In genomic region chr4:124178401-124179018, GRCm38 (mm10) we compare ENCODE assay signal across 8 mouse cellular contexts.
DNase-seq lines count a peak whose midpoint lies in the region; ATAC-seq and TF ChIP-seq lines count a peak whose summit lies in the region.

No protein-coding gene starts in this region.

- H3K36me3 ChIP-seq in heart, embryonic 14.5 days (ENCODE audit: control insufficient read depth, insufficient read depth, low read length): no peaks in the 10 kb centered on the region
- no peaks in the 10 kb centered on the region for H3K36me3 ChIP-seq in forebrain, embryonic 16.5 days (ENCODE audit: control insufficient read depth, insufficient read depth)
- H3K36me3 ChIP-seq in liver, embryonic 16.5 days (ENCODE audit: control insufficient read depth, insufficient read depth): no peaks in the 10 kb centered on the region

- intact Hi-C loops in gastrocnemius, adult 2 months (cut with DNase I): no loop called here

- H3K9ac ChIP-seq in heart, embryonic 14.5 days (ENCODE audit: low read length): peak overlapping the region; percentile 48
- H3K9ac ChIP-seq in forebrain, embryonic 16.5 days (replicated peaks; ENCODE audit: low read depth, low read length): peak overlapping the region; percentile 62
- no peak overlapping the region for H3K9ac ChIP-seq in liver, embryonic 16.5 days (ENCODE audit: low read depth, low read length)

- H3K4me3 ChIP-seq in heart, embryonic 14.5 days (ENCODE audit: control insufficient read depth in 1 of 2, insufficient read depth in 1 of 2, low read depth in 1 of 2, low read length in 2 of 2): peak overlapping the region; percentile 32 to 46
- H3K4me3 ChIP-seq in forebrain, embryonic 16.5 days (replicated peaks; ENCODE audit: low read length): peak overlapping the region; percentile 44
- H3K4me3 ChIP-seq in liver, embryonic 16.5 days (ENCODE audit: low read depth, low read length): 0 out of 2 replicates have a peak overlapping the region, but pooled peaks have one; percentile 12
- H3K4me3 ChIP-seq in gastrocnemius, adult 2 months: no peak overlapping the region

- H3K9me3 ChIP-seq in heart, embryonic 14.5 days (ENCODE audit: control insufficient read depth, low read length): no peaks in the 10 kb centered on the region
- no peaks in the 10 kb centered on the region for H3K9me3 ChIP-seq in forebrain, embryonic 16.5 days (ENCODE audit: control insufficient read depth, low read length)
- no peaks in the 10 kb centered on the region for H3K9me3 ChIP-seq in liver, embryonic 16.5 days (replicated peaks; ENCODE audit: control insufficient read depth, low read length)

- H3K4me1 ChIP-seq in heart, embryonic 14.5 days (ENCODE audit: control insufficient read depth in 2 of 2, insufficient read depth in 2 of 2, low read length in 2 of 2): peaks cover 2 to 3% of the 10 kb centered on the region in 2 experiments; a peak in 2 of 4 replicates
- H3K4me1 ChIP-seq in forebrain, embryonic 16.5 days (replicated peaks; ENCODE audit: control insufficient read depth, insufficient read depth, low read length): peaks cover 7% of the 10 kb centered on the region
- no peaks in the 10 kb centered on the region for H3K4me1 ChIP-seq in liver, embryonic 16.5 days (ENCODE audit: control insufficient read depth, low read depth, low read length)

- no peak for ATAC-seq in heart, embryonic 14.5 days (ENCODE audit: insufficient number of reproducible peaks, insufficient read depth, low FRiP score, low read depth)
- no peak for ATAC-seq in forebrain, embryonic 16.5 days
- ATAC-seq in liver, embryonic 16.5 days (ENCODE audit: low read depth): no peak
- no peak for ATAC-seq in frontal cortex, adult (ENCODE audit: low TSS enrichment)

- no peak for TF ChIP-seq CTCF in gastrocnemius, adult 2 months (IDR thresholded peaks at IDR 0.05)

- DNase-seq in heart, adult 18-20 months: no peak
- peak; percentile 24 for DNase-seq in ES-CJ7 (ENCODE audit: low read depth, low spot score)
- DNase-seq in Muller cell, postnatal 12 days (ENCODE audit: inconsistent ontology term): no peak
- DNase-seq in gastrocnemius, adult 2 months: no peak

- no peak overlapping the region for H3K27ac ChIP-seq in heart, embryonic 14.5 days (replicated peaks in 1 of 2; ENCODE audit: control insufficient read depth in 1 of 2, insufficient read depth in 1 of 2, low read depth in 2 of 2, low read length in 2 of 2)
- no peak overlapping the region for H3K27ac ChIP-seq in forebrain, embryonic 16.5 days (ENCODE audit: low read length)
- no peak overlapping the region for H3K27ac ChIP-seq in liver, embryonic 16.5 days (ENCODE audit: low read length)
- H3K27ac ChIP-seq in gastrocnemius, adult 2 months: no peak overlapping the region

- under 1% methylated on average over 49 of the region's 50 CpGs for WGBS in heart, embryonic 14.5 days
- under 1% methylated on average over 49 of the region's 50 CpGs for WGBS in forebrain, embryonic 16.5 days
- WGBS in liver, embryonic 16.5 days (ENCODE audit: insufficient replicate concordance): 2% methylated on average over 50 of the region's 50 CpGs

- H3K4me2 ChIP-seq in heart, embryonic 14.5 days (ENCODE audit: low read length): peak overlapping the region; percentile 80
- H3K4me2 ChIP-seq in forebrain, embryonic 16.5 days (ENCODE audit: low read length): peak overlapping the region; percentile 88
- H3K4me2 ChIP-seq in liver, embryonic 16.5 days (ENCODE audit: low read depth, low read length): peak overlapping the region; percentile 39

- peaks cover 36% of the 10 kb centered on the region for H3K27me3 ChIP-seq in heart, embryonic 14.5 days (ENCODE audit: control insufficient read depth, insufficient read depth, low read length)
- peaks cover 7% of the 10 kb centered on the region; the same call in 1 of the 2 replicates for H3K27me3 ChIP-seq in forebrain, embryonic 16.5 days (replicated peaks; ENCODE audit: control insufficient read depth, insufficient read depth, low read length)
- H3K27me3 ChIP-seq in liver, embryonic 16.5 days (ENCODE audit: control insufficient read depth, insufficient read depth, low read depth, low read length): peaks cover 17% of the 10 kb centered on the region
